Mouse (Mus musculus): ENCODE measurements around the gene Cnnm3. TPM values are rescaled to one million over a fixed set of nuclear protein-coding genes. Genes with fewer than 3 reads are reported as not detected.

Gene Cnnm3
- 10 to 100 TPM; 33.2 to 37.5 TPM for total RNA-seq (2021)

- peak; percentile 99 for DNase-seq (ENCODE audit: extremely low spot score in 1 of 2, low spot score in 1 of 2)
Measured at GRCm38 (mm10) chr1:36511289-36512021, at the start of gene Cnnm3. Cnnm3 (plus strand) TSS chr1:36511867.

GRCm38 (mm10) chr1:36465641-36466160 lies 46.0 kb upstream of the Cnnm3 start:
- no peak for DNase-seq (ENCODE audit: extremely low spot score in 1 of 2, low spot score in 1 of 2)

GRCm38 (mm10) chr1:36467446-36467845 lies 44.2 kb upstream of the Cnnm3 start:
- no peak for DNase-seq (ENCODE audit: extremely low spot score in 1 of 2, low spot score in 1 of 2)

- no peak for DNase-seq (ENCODE audit: extremely low spot score in 1 of 2, low spot score in 1 of 2)
Measured at GRCm38 (mm10) chr1:36469811-36470444, 41.7 kb upstream of the Cnnm3 start.

GRCm38 (mm10) chr1:36471181-36472105 lies 40.2 kb upstream of the Cnnm3 start, which contains the start of gene Cnnm4:
Cnnm4 (plus strand) TSS chr1:36471620.
- peak; percentile 69 to 77 for DNase-seq (ENCODE audit: extremely low spot score in 1 of 2, low spot score in 1 of 2)

GRCm38 (mm10) chr1:36472106-36472440 lies 39.6 kb upstream of the Cnnm3 start:
- DNase-seq (ENCODE audit: extremely low spot score in 1 of 2, low spot score in 1 of 2): no peak

- DNase-seq (ENCODE audit: extremely low spot score in 1 of 2, low spot score in 1 of 2): no peak
Measured at GRCm38 (mm10) chr1:36473211-36473780, 38.4 kb upstream of the Cnnm3 start.

GRCm38 (mm10) chr1:36474646-36475045 lies 37.0 kb upstream of the Cnnm3 start:
- no peak for DNase-seq (ENCODE audit: extremely low spot score in 1 of 2, low spot score in 1 of 2)

- no peak for DNase-seq (ENCODE audit: extremely low spot score in 1 of 2, low spot score in 1 of 2)
Measured at GRCm38 (mm10) chr1:36475480-36476110, 36.1 kb upstream of the Cnnm3 start.

- DNase-seq (ENCODE audit: extremely low spot score in 1 of 2, low spot score in 1 of 2): no peak
Measured at GRCm38 (mm10) chr1:36476426-36476825, 35.2 kb upstream of the Cnnm3 start.

GRCm38 (mm10) chr1:36478343-36478795 lies 33.3 kb upstream of the Cnnm3 start:
- DNase-seq (ENCODE audit: extremely low spot score in 1 of 2, low spot score in 1 of 2): no peak

- no peak for DNase-seq (ENCODE audit: extremely low spot score in 1 of 2, low spot score in 1 of 2)
Measured at GRCm38 (mm10) chr1:36479903-36480899, 31.5 kb upstream of the Cnnm3 start.

GRCm38 (mm10) chr1:36483825-36484224 lies 27.8 kb upstream of the Cnnm3 start:
- DNase-seq (ENCODE audit: extremely low spot score in 1 of 2, low spot score in 1 of 2): no peak

GRCm38 (mm10) chr1:36485080-36485479 lies 26.6 kb upstream of the Cnnm3 start:
- no peak for DNase-seq (ENCODE audit: extremely low spot score in 1 of 2, low spot score in 1 of 2)

GRCm38 (mm10) chr1:36487111-36487510 lies 24.6 kb upstream of the Cnnm3 start:
- DNase-seq (ENCODE audit: extremely low spot score in 1 of 2, low spot score in 1 of 2): no peak

GRCm38 (mm10) chr1:36489661-36490060 lies 22.0 kb upstream of the Cnnm3 start:
- DNase-seq (ENCODE audit: extremely low spot score in 1 of 2, low spot score in 1 of 2): no peak

- no peak for DNase-seq (ENCODE audit: extremely low spot score in 1 of 2, low spot score in 1 of 2)
Measured at GRCm38 (mm10) chr1:36492416-36493139, 19.1 kb upstream of the Cnnm3 start.

GRCm38 (mm10) chr1:36493299-36493698 lies 18.4 kb upstream of the Cnnm3 start:
- no peak for DNase-seq (ENCODE audit: extremely low spot score in 1 of 2, low spot score in 1 of 2)

Data from layer of hippocampus, postnatal 25 days (tissue).